Mouse (Mus musculus): ENCODE data around the gene Ctu2.

- TF ChIP-seq CTCF (IDR thresholded peaks at IDR 0.05; ENCODE audit: low read depth, low read length) (no peak), POLR2AphosphoS5 (IDR thresholded peaks at IDR 0.05; ENCODE audit: insufficient replicate concordance, low read depth, low read length) (no peak), TAL1 (conservative IDR thresholded peaks at IDR 0.05; ENCODE audit: low read depth, low read length) (no peak), GATA1 (IDR thresholded peaks at IDR 0.05; ENCODE audit: borderline replicate concordance, low read length) (no peak), GATA2 (IDR thresholded peaks at IDR 0.05; ENCODE audit: borderline replicate concordance, low read depth, low read length) (no peak)
Measured at GRCm38 (mm10) chr8:122515699-122516098, 39.8 kb downstream of the Ctu2 start.

All from G1E (cell line).